8 mouse cellular contexts compared by ENCODE assay signal in the genomic region with DNA sequence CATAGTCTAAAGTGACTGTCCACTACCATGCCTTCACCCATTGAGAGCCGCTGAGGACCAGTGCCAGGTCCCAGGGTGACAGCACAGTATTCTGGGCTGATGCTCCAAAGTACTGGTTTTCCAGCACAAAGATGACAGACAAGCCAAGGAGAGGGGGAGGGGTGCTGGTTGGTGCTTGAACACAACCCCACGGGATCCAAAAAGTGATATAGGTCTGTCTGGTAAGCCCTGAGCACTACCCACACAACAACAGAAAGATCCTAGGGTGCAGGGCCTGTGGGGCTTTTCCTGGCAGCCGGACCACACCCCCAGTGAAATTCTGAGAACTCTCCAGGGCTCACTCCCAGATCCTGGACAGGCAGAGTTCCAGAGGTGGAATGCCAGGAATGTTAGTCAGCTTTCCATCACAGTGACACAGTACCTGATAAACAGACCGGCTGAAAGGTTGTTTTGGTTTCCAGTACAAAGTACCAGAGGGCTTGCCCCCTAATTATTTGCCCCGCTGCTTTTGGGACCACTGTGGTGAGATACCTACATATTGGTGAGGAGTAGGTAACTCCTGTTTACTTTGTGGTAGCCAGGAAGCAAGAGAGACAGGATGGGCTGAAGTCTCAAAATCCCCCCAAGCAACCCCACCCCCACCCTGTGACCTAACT. TPM values are rescaled to one million over a fixed set of nuclear protein-coding genes. Genes with fewer than 3 reads are reported as not detected.
A peak's percentile ranks its signal among the peaks of the same experiment; 100 is the strongest.
DNase-seq lines count a peak whose midpoint lies in the region; ATAC-seq and TF ChIP-seq lines count a peak whose summit lies in the region.

No protein-coding gene starts in this region.

- no peaks in the 10 kb centered on the region for H3K9me3 ChIP-seq in embryonic facial prominence, embryonic 13.5 days
- no peaks in the 10 kb centered on the region for H3K9me3 ChIP-seq in lung, postnatal 0 days (ENCODE audit: low read length)
- H3K9me3 ChIP-seq in midbrain, embryonic 11.5 days (ENCODE audit: control insufficient read depth, low read length): no peaks in the 10 kb centered on the region

- peak; percentile 72 to 93 for DNase-seq in adrenal gland, adult (ENCODE audit: inconsistent age in 2 of 2, low spot score in 1 of 2)
- DNase-seq in adrenal gland, postnatal 4 days (ENCODE audit: low spot score in 2 of 2): no peak
- peak; percentile 66 for DNase-seq in 3134 (ENCODE audit: extremely low read depth, insufficient read length, low spot score)
- DNase-seq in kidney, adult 18-20 months: peak; percentile 90
- peak; percentile 85 for DNase-seq in lung, postnatal 0 days (ENCODE audit: low spot score)
- DNase-seq in midbrain, embryonic 11.5 days (ENCODE audit: low spot score, missing footprints): no peak

- H3K4me3 ChIP-seq in embryonic facial prominence, embryonic 13.5 days: no peak overlapping the region
- H3K4me3 ChIP-seq in lung, postnatal 0 days (ENCODE audit: low read depth, low read length): no peak overlapping the region
- H3K4me3 ChIP-seq in midbrain, embryonic 11.5 days (ENCODE audit: low read depth, low read length): no peak overlapping the region

- H3K4me1 ChIP-seq in embryonic facial prominence, embryonic 13.5 days: peaks cover 43% of the 10 kb centered on the region
- H3K4me1 ChIP-seq in lung, postnatal 0 days (ENCODE audit: insufficient read depth, low read depth, low read length): peaks cover 26% of the 10 kb centered on the region; the same call in 1 of the 2 replicates
- peaks cover 22% of the 10 kb centered on the region for H3K4me1 ChIP-seq in midbrain, embryonic 11.5 days (ENCODE audit: control insufficient read depth, insufficient read depth, low read length)

- no peak for ATAC-seq in embryonic facial prominence, embryonic 13.5 days (ENCODE audit: insufficient number of reproducible peaks, insufficient read depth, low FRiP score, low TSS enrichment, low read depth)
- ATAC-seq in lung, postnatal 0 days: peak; percentile 48
- ATAC-seq in monocyte, adult 5-6 weeks (replicated peaks; ENCODE audit: insufficient number of reproducible peaks, low FRiP score, low TSS enrichment, poor library complexity, severe bottlenecking): no peak
- no peak for ATAC-seq in midbrain, embryonic 11.5 days (ENCODE audit: low FRiP score)

- H3K27ac ChIP-seq in embryonic facial prominence, embryonic 13.5 days: peak overlapping the region; percentile 55; the same call in 1 of the 2 replicates
- peak overlapping the region; percentile 85 for H3K27ac ChIP-seq in lung, postnatal 0 days (ENCODE audit: low read length)
- H3K27ac ChIP-seq in midbrain, embryonic 11.5 days (ENCODE audit: low read depth, low read length): no peak overlapping the region

- TF ChIP-seq CTCF in lung, postnatal 0 days (IDR thresholded peaks at IDR 0.05): no peak

- TF ChIP-seq EP300 in lung, postnatal 0 days (IDR thresholded peaks at IDR 0.05): peak; percentile 86

- no peak overlapping the region for H3K4me2 ChIP-seq in embryonic facial prominence, embryonic 13.5 days
- no peak overlapping the region for H3K4me2 ChIP-seq in lung, postnatal 0 days (replicated peaks; ENCODE audit: low read depth, low read length)
- no peak overlapping the region for H3K4me2 ChIP-seq in midbrain, embryonic 11.5 days

- peaks cover 34% of the 10 kb centered on the region for H3K36me3 ChIP-seq in embryonic facial prominence, embryonic 13.5 days
- H3K36me3 ChIP-seq in lung, postnatal 0 days (ENCODE audit: insufficient read depth, low read length): peaks cover 9% of the 10 kb centered on the region; the same call in 1 of the 2 replicates
- H3K36me3 ChIP-seq in midbrain, embryonic 11.5 days (ENCODE audit: control insufficient read depth, insufficient read depth, low read length): peaks cover 12% of the 10 kb centered on the region

- no peak overlapping the region for H3K9ac ChIP-seq in embryonic facial prominence, embryonic 13.5 days
- H3K9ac ChIP-seq in lung, postnatal 0 days (replicated peaks; ENCODE audit: low read depth): no peak overlapping the region
- H3K9ac ChIP-seq in midbrain, embryonic 11.5 days (ENCODE audit: low read length): no peak overlapping the region

- WGBS in embryonic facial prominence, embryonic 13.5 days: 14% methylated on average over 5 of the region's 5 CpGs
- 16% methylated on average over 5 of the region's 5 CpGs for WGBS in lung, postnatal 0 days
- 44% methylated on average over 5 of the region's 5 CpGs for WGBS in midbrain, embryonic 11.5 days

- H3K27me3 ChIP-seq in embryonic facial prominence, embryonic 13.5 days: no peaks in the 10 kb centered on the region
- H3K27me3 ChIP-seq in lung, postnatal 0 days (replicated peaks; ENCODE audit: insufficient read depth, low read length): no peaks in the 10 kb centered on the region
- H3K27me3 ChIP-seq in midbrain, embryonic 11.5 days (ENCODE audit: control insufficient read depth, insufficient read depth, low read length): no peaks in the 10 kb centered on the region

RNA-seq across cellular contexts. Expression of gene Pim3, which starts 5.5 kb away (rescaled TPM):
- total RNA-seq in adrenal gland, postnatal 4 days (2021): 10 to 100 TPM; 45.9 to 48.8 TPM
- 48.7 and 52.9 TPM in 2 replicates for polyA plus RNA-seq in embryonic facial prominence, embryonic 13.5 days (2015; fragmentation: Nextera tagmentation; extraction: Ambion mirVana)
- polyA plus RNA-seq in lung, postnatal 0 days (2015; fragmentation: Nextera tagmentation; extraction: Ambion mirVana): 66.0 and 69.6 TPM in 2 replicates
- total RNA-seq in monocyte, adult 5-6 weeks (2017): 31.1 to 42.4 TPM (median 34.9 TPM) in 3 replicates
- 30.1 and 30.5 TPM in 2 replicates for polyA plus RNA-seq in midbrain, embryonic 11.5 days (2014; fragmentation: Nextera tagmentation; extraction: Ambion mirVana)

RNA-seq across cellular contexts. Expression of gene Creld2, which starts 48.0 kb away (rescaled TPM):
- 10 to 100 TPM; 28.0 to 36.1 TPM for total RNA-seq in adrenal gland, postnatal 4 days (2021)
- polyA plus RNA-seq in embryonic facial prominence, embryonic 13.5 days (2015; fragmentation: Nextera tagmentation; extraction: Ambion mirVana): 74.7 and 87.3 TPM in 2 replicates
- 62.6 and 76.5 TPM in 2 replicates for polyA plus RNA-seq in lung, postnatal 0 days (2015; fragmentation: Nextera tagmentation; extraction: Ambion mirVana)
- total RNA-seq in monocyte, adult 5-6 weeks (2017): 59.8 to 71.4 TPM (median 62.8 TPM) in 3 replicates
- 72.5 and 81.7 TPM in 2 replicates for polyA plus RNA-seq in midbrain, embryonic 11.5 days (2014; fragmentation: Nextera tagmentation; extraction: Ambion mirVana)

RNA-seq across cellular contexts. Expression of gene Alg12, which starts 48.4 kb away (rescaled TPM):
- total RNA-seq in adrenal gland, postnatal 4 days (2021): 10 to 100 TPM; 15.8 to 16.6 TPM
- 11.2 and 12.2 TPM in 2 replicates for polyA plus RNA-seq in embryonic facial prominence, embryonic 13.5 days (2015; fragmentation: Nextera tagmentation; extraction: Ambion mirVana)
- polyA plus RNA-seq in lung, postnatal 0 days (2015; fragmentation: Nextera tagmentation; extraction: Ambion mirVana): 7.2 and 7.9 TPM in 2 replicates
- 5.8 to 15.6 TPM (median 9.6 TPM) in 3 replicates for total RNA-seq in monocyte, adult 5-6 weeks (2017)
- 10.8 and 11.0 TPM in 2 replicates for polyA plus RNA-seq in midbrain, embryonic 11.5 days (2014; fragmentation: Nextera tagmentation; extraction: Ambion mirVana)

Comparison
In these comparisons a context has a peak if more than half of its experiments do, and no peak if none do; other contexts are left out.
1. DNase-seq: peak in adrenal gland, adult (2 of 2), 3134 (single experiment), kidney, adult 18-20 months (single experiment) and lung, postnatal 0 days (single experiment); none in adrenal gland, postnatal 4 days (0 of 2) and midbrain, embryonic 11.5 days (single experiment).